Mouse (Mus musculus) v-Abl transformed pro-B cells (cell line): Measurements from ENCODE around the gene Mup8.
"Not testable (repeated sequence)": the region's sequence is repeated elsewhere in the genome, so short reads cannot be mapped to it uniquely, and the experiment has no call there.

Experiments
- in situ Hi-C, 2 experiments: fragments of 400-800 bp; cut with MboI; formaldehyde crosslinking; loops; one replicate each; pipeline ENCODE4 v1.15.1; 2025; ENCODE audit not compliant: unreplicated experiment in 2 of 2

Mup8 gene

GRCm38 (mm10) chr4:60222499-60222898 is at the start of gene Mup8:
Gene Mup8 (minus strand): TSS chr4:60222599.
- in situ Hi-C loops: not testable (repeated sequence)

GRCm38 (mm10) chr4:60265977-60266770 is 43.8 kb upstream of the Mup8 start:
- in situ Hi-C loops: not testable (repeated sequence)

GRCm38 (mm10) chr4:60262706-60263105 is 40.3 kb upstream of the Mup8 start:
- in situ Hi-C loops: not testable (repeated sequence)
